Mouse (Mus musculus): ENCODE data around the gene Sgip1. TPM values are rescaled to one million over a fixed set of nuclear protein-coding genes. Genes with fewer than 3 reads are reported as not detected.

The Sgip1 gene
- polyA plus RNA-seq, 1 experiment from 2014 or later = 27.3 TPM

DNA sequence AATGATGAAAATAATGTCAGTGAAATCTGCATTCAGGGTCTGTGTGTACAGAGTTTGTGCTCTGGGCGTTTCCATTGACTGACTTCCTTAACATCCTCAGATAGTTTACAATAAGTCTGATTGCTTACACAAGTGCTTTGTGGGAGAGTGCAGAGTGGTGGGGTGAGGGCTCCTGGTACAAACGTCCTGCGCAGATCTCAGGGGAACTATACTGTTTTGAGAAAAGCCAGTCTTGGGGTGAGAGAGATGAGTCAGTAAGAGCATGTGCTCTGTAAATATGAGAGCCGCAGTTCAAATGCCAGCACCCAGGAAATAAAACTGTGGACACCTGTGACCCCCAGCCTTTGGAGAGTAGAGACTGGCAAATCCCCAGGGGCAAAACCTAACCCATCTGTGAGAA lies 80.7 kb downstream of the Sgip1 start:
- Histone ChIP-seq H3K4me1 (0 out of 2 replicates have a peak, but pooled peaks cover 4% of the 10 kb centered on the region), H3K9me3 (no peaks in the 10 kb centered on the region), H3K9ac (no peak overlapping the region), H3K27ac (no peak overlapping the region), H3K4me2 (no peak overlapping the region), H3K27me3 (no peaks in the 10 kb centered on the region), H3K36me3 (replicated peaks) (no peaks in the 10 kb centered on the region), H3K4me3 (replicated peaks) (no peak overlapping the region)
- 76% methylated on average over 4 of the region's 4 CpGs for WGBS
- ATAC-seq (ENCODE audit: low FRiP score) = no peak

DNA sequence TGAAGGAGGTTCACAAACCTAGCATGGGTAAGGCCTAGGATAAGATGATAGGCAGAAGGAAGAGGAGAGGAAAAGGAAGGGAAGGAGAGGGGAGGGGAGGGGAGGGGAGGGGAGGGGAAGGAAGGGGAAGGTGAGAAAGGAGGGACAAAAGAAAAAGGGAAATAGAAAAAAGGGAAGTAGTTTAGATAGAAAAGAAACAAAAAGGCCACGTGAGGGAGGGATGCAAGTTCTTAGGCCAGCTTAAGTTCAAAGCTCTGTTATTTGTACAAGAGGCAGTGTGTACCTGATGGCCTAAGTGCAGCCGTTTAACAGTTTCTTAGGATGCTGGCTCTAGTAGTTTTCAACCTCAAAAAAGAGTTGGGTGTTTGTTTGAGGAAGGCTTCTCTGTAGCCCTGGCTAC lies 83.4 kb downstream of the Sgip1 start:
- no peak overlapping the region for H3K9ac ChIP-seq
- WGBS = 71% methylated on average over 2 of the region's 2 CpGs
- 0 out of 2 replicates have a peak, but pooled peaks cover 4% of the 10 kb centered on the region for H3K4me1 ChIP-seq
- H3K9me3 ChIP-seq = no peaks in the 10 kb centered on the region
- H3K4me3 ChIP-seq (replicated peaks) = no peak overlapping the region
- no peak for ATAC-seq (ENCODE audit: low FRiP score)
- H3K27ac ChIP-seq = no peak overlapping the region
- no peaks in the 10 kb centered on the region for H3K36me3 ChIP-seq (replicated peaks)
- H3K27me3 ChIP-seq = no peaks in the 10 kb centered on the region
- no peak overlapping the region for H3K4me2 ChIP-seq

DNA sequence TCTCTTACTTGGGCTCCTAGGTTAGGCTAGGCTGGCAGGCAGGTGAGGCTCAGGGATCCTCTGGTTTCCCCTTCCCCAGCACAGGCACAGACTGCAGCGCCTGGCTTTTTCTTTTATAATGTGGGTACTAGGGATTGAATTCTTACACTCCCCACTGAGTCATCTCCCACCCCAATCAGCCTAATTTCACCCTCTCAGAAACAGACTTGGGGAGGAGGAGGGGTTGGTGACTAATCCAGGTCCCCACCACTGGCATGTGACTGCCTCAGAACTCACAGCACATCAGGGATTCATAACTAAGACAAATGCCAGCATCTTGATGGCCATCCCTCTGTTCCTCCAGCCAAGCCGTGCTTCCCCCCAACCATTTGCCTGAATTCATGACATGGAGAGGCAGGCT lies 85.1 kb downstream of the Sgip1 start:
- no peaks in the 10 kb centered on the region for H3K27me3 ChIP-seq
- H3K36me3 ChIP-seq (replicated peaks) = no peaks in the 10 kb centered on the region
- ATAC-seq (ENCODE audit: low FRiP score) = no peak
- H3K27ac ChIP-seq = no peak overlapping the region
- 86% methylated on average over 2 of the region's 2 CpGs for WGBS
- no peak overlapping the region for H3K4me2 ChIP-seq
- H3K9ac ChIP-seq = no peak overlapping the region
- no peak overlapping the region for H3K4me3 ChIP-seq (replicated peaks)
- H3K9me3 ChIP-seq = no peaks in the 10 kb centered on the region
- H3K4me1 ChIP-seq = 0 out of 2 replicates have a peak, but pooled peaks cover 4% of the 10 kb centered on the region

DNA sequence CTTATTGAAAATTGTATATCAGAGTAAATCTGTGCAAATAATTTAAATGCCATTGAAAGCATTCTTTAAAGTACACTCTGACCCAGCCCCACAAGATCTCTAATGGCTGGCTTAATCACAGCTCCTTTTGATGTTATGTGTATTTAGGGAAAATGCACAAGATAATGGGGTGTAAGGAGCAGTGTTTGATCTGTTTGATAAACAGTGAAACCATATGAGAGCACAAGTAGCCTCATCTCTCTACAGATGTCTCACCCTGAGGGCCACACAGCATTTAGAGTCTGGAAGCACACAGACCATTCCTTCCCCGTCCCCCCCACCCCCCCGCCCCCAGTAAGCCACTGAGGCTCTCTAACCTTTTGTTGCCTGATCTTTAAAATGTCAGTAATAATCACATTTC lies 87.4 kb downstream of the Sgip1 start:
- no peaks in the 10 kb centered on the region for H3K27me3 ChIP-seq
- H3K4me3 ChIP-seq (replicated peaks) = no peak overlapping the region
- ATAC-seq (ENCODE audit: low FRiP score) = no peak
- H3K9ac ChIP-seq = no peak overlapping the region
- no peaks in the 10 kb centered on the region for H3K9me3 ChIP-seq
- H3K4me1 ChIP-seq = no peaks in the 10 kb centered on the region
- H3K27ac ChIP-seq = no peak overlapping the region
- no peak overlapping the region for H3K4me2 ChIP-seq
- no peaks in the 10 kb centered on the region for H3K36me3 ChIP-seq (replicated peaks)
- 77% methylated on average over 2 of the region's 2 CpGs for WGBS

DNA sequence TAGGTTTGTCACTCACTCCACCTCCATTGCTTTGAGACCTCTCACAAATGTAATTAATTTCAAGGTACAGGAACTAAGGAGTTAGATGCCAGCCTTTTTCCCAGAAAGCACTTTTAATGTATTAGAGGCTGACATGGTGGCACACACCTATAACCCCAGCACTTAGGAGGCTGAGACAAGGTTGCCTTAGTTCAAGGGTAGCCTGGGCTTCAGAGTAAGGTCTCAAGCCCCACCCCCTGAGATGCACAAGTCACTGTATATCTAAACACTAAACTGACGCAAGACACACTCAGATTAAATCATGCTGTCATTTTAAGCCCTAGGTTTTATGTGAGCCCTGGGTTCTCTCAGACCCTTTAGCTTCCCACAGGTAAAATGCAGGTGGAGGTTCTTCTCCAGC lies 92.1 kb downstream of the Sgip1 start:
- Histone ChIP-seq H3K27me3 (no peaks in the 10 kb centered on the region), H3K36me3 (replicated peaks) (no peaks in the 10 kb centered on the region), H3K4me2 (no peak overlapping the region), H3K27ac (no peak overlapping the region), H3K4me3 (replicated peaks) (no peak overlapping the region), H3K4me1 (no peaks in the 10 kb centered on the region), H3K9me3 (no peaks in the 10 kb centered on the region), H3K9ac (no peak overlapping the region)
- 90% methylated on average over 1 of the region's 1 CpGs for WGBS
- ATAC-seq (ENCODE audit: low FRiP score) = no peak

DNA sequence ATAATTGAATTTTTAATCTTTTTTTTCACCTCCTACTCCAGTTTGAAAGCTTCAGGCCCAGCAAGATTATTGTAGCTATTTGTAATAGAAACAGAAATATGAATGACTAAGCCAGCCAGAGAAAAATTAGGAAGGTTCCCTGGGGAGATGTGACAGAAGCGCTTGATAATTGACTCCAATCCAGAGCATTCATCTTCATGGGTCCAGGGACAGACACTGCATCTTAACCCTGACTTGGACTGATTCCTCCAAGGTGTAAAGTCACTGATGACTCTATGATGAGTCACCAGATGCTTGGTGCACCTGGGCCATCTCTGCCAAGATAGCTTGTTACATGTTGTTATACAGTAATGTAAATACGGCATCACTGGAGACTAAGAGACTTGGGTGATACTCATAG lies 92.6 kb downstream of the Sgip1 start:
- no peaks in the 10 kb centered on the region for H3K4me1 ChIP-seq
- no peak for ATAC-seq (ENCODE audit: low FRiP score)
- 85% methylated on average over 2 of the region's 2 CpGs for WGBS

DNA sequence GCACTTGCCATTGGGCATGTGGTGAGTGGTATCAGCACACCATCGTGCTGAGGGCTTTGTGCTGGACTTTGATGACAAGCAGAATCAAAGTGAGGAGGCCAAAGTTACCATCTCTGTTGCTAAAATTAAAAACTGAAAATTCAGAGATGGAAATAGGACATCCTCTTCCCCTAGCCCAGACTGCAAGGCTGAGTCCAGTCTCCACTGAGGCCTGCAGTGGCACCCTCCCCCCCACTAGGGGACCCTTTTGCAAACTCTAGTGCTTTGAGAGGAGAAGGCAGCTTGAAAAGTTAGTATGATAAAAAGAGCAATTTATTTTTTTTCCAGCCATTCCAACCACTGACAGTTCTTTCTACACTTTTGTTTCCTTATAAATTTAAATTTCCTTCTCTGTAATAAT lies 93.6 kb downstream of the Sgip1 start:
- 87% methylated on average over 1 of the region's 1 CpGs for WGBS
- H3K27me3 ChIP-seq = no peaks in the 10 kb centered on the region
- H3K4me2 ChIP-seq = no peak overlapping the region
- no peaks in the 10 kb centered on the region for H3K9me3 ChIP-seq
- no peak overlapping the region for H3K27ac ChIP-seq
- no peak overlapping the region for H3K4me3 ChIP-seq (replicated peaks)
- H3K36me3 ChIP-seq (replicated peaks) = no peaks in the 10 kb centered on the region
- no peak for ATAC-seq (ENCODE audit: low FRiP score)
- no peak overlapping the region for H3K9ac ChIP-seq
- no peaks in the 10 kb centered on the region for H3K4me1 ChIP-seq

More for the DNA sequence above, 92.6 kb downstream of the Sgip1 start:
- Histone ChIP-seq H3K9ac (no peak overlapping the region), H3K27ac (no peak overlapping the region), H3K4me3 (replicated peaks) (no peak overlapping the region), H3K36me3 (replicated peaks) (no peaks in the 10 kb centered on the region), H3K27me3 (no peaks in the 10 kb centered on the region), H3K4me2 (no peak overlapping the region), H3K9me3 (no peaks in the 10 kb centered on the region)

DNA sequence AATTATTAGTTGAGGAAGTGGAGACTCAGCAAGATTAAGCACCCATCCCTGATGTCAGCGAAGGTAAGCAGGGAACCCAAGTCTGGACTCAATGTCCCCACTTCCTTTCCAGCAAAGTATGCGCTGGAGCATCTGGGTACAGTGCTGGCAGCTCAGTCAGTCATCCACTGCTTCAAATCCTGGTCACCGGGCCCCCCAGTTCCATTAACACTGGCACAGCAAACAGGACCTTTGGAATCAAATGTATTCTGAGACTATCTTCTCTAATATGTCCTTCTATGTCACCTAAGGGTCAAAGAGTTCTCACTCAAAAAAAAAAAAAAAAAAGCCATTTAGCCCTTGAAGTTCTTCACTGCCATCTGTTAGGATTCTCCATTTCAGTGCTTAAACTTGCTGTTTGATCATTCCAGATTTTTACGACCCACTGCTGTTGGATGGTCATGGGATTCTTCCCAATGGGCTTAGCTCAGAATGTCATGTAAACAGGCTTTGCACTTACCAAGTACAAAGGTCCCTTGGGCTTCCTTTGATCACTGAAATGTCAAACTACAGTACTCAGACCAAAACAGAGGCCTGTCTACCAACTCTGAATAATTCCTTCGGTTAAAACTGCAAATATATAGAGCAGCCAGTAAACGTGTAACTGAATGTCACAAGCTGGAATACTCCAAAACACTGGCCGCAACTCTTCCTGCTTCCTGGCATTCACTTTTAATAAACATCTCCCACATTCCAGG lies 99.1 kb downstream of the Sgip1 start:
- 87% methylated on average over 7 of the region's 7 CpGs for WGBS
- Histone ChIP-seq H3K9me3 (no peaks in the 10 kb centered on the region), H3K36me3 (replicated peaks) (0 out of 2 replicates have a peak, but pooled peaks cover under 1% of the 10 kb centered on the region), H3K27ac (no peak overlapping the region), H3K4me3 (replicated peaks) (no peak overlapping the region), H3K4me1 (no peaks in the 10 kb centered on the region), H3K9ac (no peak overlapping the region), H3K4me2 (no peak overlapping the region), H3K27me3 (no peaks in the 10 kb centered on the region)
- ATAC-seq (ENCODE audit: low FRiP score) = no peak

DNA sequence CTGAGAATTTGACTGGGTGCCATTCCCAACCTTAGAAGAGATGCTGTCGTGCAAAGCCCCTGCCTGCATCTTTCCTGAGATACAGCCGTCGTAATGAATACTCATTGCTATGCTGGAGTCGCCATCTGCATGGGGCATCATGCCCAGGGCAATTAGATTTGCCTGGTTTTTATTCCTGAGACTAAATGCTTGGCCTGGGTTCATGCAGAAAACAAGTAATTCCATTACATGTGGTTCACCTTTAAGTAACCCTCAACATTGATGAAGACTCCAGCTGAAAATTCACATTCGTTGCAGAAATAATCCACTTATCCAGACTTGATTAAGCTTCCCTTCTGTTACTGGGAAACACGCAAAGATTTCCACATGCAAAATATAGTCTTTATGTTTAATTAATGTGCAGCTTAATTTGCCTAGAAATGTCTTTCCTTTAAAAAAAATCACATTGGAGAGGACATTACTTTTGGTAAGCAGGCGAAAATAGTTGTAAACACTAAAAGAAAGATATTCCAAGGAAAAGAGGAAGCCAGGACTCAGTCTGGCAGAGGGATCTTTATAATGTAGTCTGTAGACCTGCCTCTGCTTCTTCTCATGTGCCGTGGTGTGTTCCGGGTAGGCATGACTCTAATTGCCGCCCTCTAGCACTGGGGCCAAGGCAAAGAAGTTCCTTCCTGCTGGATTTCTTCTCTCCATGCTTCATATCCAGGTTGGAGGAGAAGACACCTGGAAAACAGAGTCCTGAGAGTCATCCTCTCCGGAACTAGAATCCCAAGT lies 100.0 kb downstream of the Sgip1 start:
- H3K36me3 ChIP-seq (replicated peaks) = 0 out of 2 replicates have a peak, but pooled peaks cover 2% of the 10 kb centered on the region
- WGBS = 80% methylated on average over 11 of the region's 11 CpGs
- no peak overlapping the region for H3K9ac ChIP-seq
- no peaks in the 10 kb centered on the region for H3K27me3 ChIP-seq
- H3K9me3 ChIP-seq = no peaks in the 10 kb centered on the region
- H3K4me3 ChIP-seq (replicated peaks) = no peak overlapping the region
- ATAC-seq (ENCODE audit: low FRiP score) = no peak
- no peak overlapping the region for H3K27ac ChIP-seq
- no peaks in the 10 kb centered on the region for H3K4me1 ChIP-seq
- no peak overlapping the region for H3K4me2 ChIP-seq

DNA sequence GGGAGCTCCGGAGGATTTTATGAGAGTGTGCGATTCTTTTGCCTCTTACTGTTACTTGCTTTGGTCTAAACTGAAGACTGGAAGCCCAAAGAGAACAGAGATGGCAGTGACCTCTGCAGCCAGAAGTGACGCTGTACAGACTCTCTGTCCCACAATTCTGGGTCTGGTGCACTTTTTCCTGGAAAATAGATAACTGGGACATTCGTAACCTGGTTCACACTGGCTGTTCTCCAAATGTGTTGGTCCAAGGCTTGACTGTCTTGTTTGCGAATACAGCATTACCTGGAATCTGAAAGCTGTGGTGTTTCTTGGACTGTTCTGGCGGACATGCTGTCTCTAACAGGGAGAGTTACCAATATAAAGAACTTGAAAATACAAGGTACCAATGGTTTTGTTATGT lies 109.4 kb downstream of the Sgip1 start:
- Histone ChIP-seq H3K36me3 (replicated peaks) (no peaks in the 10 kb centered on the region), H3K4me3 (replicated peaks) (no peak overlapping the region), H3K27me3 (no peaks in the 10 kb centered on the region)

DNA sequence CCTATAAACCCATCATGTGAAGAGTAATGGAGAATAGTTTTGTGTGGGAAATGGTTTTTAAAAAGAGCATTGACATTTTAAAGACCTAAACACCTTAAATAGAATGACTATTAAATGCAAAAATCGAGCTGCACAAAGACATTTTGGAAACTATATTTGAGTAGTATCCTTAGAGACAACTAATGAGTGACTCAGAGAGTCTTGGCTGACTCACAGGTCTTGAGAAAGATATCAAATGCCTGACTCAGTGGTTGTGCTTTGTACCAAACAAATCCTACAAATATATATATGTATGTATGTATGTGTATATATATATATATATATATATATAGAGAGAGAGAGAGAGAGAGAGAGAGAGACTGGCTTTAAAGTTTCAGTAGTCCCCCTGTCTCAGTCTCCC lies 110.1 kb downstream of the Sgip1 start:
- H3K9me3 ChIP-seq = no peaks in the 10 kb centered on the region
- H3K4me2 ChIP-seq = no peak overlapping the region
- WGBS = 64% methylated on average over 1 of the region's 1 CpGs
- H3K9ac ChIP-seq = no peak overlapping the region
- ATAC-seq (ENCODE audit: low FRiP score) = no peak
- H3K4me3 ChIP-seq (replicated peaks) = no peak overlapping the region
- no peaks in the 10 kb centered on the region for H3K27me3 ChIP-seq
- no peaks in the 10 kb centered on the region for H3K36me3 ChIP-seq (replicated peaks)
- peaks cover 16% of the 10 kb centered on the region for H3K4me1 ChIP-seq
- no peak overlapping the region for H3K27ac ChIP-seq

More for the DNA sequence above, 109.4 kb downstream of the Sgip1 start:
- Histone ChIP-seq H3K27ac (no peak overlapping the region), H3K9ac (no peak overlapping the region), H3K4me2 (no peak overlapping the region), H3K9me3 (no peaks in the 10 kb centered on the region), H3K4me1 (peaks cover 10% of the 10 kb centered on the region)
- 90% methylated on average over 6 of the region's 6 CpGs for WGBS
- ATAC-seq (ENCODE audit: low FRiP score) = no peak

DNA sequence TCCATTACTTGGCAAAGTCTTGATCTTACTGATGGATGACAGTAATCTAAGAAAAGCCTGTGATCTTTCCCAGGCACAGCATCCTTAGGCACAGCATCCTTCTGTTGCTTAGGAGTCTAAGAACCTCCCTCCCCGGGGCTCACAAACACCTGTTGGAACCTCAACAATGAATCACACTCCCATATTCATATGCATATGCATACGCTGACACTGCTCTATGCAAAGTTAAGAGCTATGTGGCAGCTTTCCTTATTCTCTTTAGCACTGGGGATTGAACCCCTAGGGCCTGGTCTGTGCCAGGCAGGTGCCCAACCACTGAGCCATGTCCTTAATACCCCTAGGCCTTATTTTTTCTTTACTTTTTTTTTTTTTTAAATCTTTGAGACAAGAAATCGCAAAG lies 111.2 kb downstream of the Sgip1 start:
- Histone ChIP-seq H3K4me1 (peaks cover 20% of the 10 kb centered on the region), H3K9ac (no peak overlapping the region), H3K9me3 (no peaks in the 10 kb centered on the region), H3K27ac (no peak overlapping the region), H3K4me2 (no peak overlapping the region), H3K36me3 (replicated peaks) (no peaks in the 10 kb centered on the region), H3K27me3 (no peaks in the 10 kb centered on the region), H3K4me3 (replicated peaks) (no peak overlapping the region)
- 82% methylated on average over 3 of the region's 3 CpGs for WGBS
- ATAC-seq (ENCODE audit: low FRiP score) = no peak

DNA sequence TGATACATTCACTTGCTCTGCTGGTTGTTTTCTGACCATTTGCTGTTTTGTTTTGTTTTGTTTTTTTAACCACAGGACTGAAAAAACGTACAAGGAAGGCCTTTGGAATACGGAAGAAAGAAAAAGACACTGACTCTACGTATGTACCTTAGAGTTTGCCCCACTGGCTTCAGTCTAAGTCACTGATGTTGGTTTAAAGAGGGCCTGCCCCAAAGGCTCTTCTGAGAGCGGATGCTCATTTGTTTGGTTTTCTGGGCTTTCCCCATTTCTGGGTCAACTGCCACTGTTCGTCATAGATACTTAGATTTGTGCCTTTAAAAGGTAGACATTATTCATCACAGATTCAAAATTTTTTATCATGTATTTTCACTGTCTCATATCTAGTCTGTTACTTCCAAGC lies 111.7 kb downstream of the Sgip1 start:
- no peak overlapping the region for H3K4me2 ChIP-seq
- H3K9ac ChIP-seq = no peak overlapping the region
- H3K27me3 ChIP-seq = no peaks in the 10 kb centered on the region
- WGBS = 85% methylated on average over 5 of the region's 5 CpGs
- peaks cover 20% of the 10 kb centered on the region for H3K4me1 ChIP-seq
- H3K27ac ChIP-seq = no peak overlapping the region
- ATAC-seq (ENCODE audit: low FRiP score) = no peak
- H3K9me3 ChIP-seq = no peaks in the 10 kb centered on the region
- no peaks in the 10 kb centered on the region for H3K36me3 ChIP-seq (replicated peaks)
- no peak overlapping the region for H3K4me3 ChIP-seq (replicated peaks)
